Mouse (Mus musculus) kidney, adult 8-10 months (tissue): Measurements from ENCODE around the gene Ets1.

Experiments used
- DNase-seq, 2 experiments: peaks; one replicate each; pipeline ENCODE4 v3.0.0; 2022

The Ets1 gene

DNA sequence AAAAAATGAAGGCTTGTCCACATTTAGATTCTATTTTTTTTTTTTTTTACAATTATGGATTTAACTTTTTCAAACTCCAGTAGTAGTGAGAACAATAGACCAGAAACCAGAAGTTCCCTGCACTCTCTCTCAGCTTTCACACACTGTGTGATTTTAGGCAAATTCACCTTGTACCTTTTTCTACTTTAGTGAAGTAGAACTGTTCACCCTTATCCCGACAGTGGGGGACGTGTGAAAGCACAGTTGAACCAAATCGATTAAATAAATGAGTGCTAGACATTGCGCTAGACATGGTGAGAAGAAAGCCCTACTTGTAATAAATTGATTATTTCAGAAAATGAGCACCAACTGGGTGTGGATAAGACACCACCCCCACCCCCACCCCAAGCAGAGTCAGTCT is 104.0 kb downstream of the Ets1 start:
- no peak for DNase-seq

DNA sequence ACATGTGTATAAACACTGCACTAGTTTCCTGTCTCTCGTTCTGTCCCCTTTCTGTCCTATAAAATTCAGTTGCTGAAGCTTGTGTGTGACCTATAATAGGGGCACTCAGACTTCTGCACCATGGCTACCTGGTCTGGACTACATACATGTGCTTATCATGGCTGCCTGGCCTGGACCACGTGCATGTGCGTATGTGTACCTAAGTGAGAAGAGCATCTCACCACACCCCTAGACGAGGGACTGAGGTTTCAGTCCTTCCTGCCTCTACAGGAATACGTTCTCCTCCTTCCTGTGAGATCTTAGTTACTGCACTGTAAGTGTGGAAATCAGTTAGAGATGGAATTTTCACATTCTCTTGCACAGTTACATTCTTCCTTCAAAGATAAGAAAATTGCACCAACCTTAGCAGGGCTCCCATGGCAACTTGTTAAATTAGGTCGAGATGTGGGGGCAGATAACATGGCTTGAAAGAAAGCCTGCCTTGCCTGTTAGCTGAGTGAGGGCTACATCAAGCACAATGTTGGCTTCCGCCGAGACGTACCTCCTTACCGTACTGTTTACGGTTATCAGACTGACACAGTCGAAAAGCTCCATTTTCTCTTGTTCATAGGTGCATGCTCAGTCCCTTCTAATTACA is 104.8 kb downstream of the Ets1 start:
- DNase-seq: no peak

DNA sequence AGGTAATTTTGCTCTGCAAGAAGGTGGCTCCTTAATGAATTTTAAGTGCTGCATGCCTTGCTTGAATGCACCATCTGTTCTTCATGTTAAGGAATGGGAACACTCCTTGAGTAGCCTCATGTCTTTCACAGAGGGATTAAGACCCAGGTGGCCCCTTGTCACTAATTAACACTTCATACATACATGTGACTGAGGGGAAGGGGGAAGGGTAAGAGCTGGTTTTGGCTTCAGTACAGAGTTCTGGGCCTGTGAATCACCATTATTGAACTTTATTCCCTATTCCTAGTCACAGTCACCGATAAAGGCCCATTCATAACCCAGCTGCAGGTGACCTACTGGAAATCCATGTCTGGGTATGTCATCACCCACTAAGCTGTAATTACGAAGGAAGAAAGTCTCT is 105.7 kb downstream of the Ets1 start:
- no peak for DNase-seq

DNA sequence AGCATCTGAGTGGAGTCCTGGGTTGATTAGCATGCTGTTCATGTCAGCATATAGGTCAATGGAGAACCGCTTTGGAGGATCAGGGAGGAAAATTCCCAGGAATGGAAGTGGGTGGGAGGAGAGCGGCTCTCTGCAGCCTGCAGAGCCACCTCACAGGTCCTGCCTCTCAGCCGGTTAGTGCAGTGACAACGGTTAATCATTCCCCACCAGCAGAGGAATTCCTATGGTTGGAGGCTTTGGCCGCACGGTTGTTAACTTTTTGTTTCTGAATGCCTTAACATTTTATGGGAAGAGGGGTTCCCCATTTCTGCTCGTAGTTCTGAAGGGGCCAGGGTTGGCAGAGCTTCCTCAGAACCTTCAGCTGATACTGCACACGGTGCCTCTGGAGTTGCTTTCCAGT is 107.1 kb downstream of the Ets1 start:
- DNase-seq: peak; percentile 49 to 50

DNA sequence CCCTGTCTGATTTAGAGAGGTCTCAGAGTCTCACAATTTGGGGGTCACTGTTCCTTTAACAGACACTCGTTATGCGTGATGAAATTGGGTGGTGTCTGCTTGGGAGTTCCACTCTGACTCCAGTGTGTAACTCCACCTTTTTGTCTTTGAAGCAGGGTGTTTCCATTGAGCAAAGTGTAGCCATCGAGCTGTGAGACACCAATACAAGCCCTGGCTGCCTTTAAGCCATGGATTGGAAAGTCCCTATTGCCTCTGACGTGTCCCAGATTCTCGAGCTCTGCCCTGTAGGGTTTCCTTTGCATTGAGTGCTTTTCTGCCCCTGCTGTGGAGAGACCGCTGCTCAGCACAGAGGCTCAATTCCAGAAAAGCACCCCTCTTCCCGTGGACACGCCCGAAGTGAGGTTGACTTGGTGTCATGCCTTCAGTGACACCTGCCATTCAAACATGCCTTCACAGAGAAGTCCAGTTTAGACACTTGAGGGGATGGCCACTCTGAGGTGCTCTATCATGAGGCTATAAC is 107.7 kb downstream of the Ets1 start:
- DNase-seq: no peak

DNA sequence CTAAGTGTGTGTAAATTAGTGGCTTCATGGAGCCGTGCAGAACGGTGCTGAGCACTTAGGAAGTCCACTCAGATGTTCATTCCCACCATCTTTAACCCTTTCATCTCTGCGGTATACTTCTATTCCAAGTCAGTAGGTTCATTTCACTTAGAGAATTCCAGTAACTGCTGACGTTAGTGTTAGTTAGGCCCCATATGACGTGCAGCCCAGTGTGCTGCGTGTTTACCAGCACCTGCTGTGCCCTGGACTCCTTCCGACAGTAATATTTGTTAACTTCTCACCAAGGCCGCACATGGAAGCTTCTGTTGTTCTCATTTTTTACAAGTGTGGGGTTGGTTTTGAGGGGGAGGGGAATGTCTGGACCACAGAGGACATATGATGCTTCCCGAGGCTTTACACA is 108.3 kb downstream of the Ets1 start:
- no peak for DNase-seq

DNA sequence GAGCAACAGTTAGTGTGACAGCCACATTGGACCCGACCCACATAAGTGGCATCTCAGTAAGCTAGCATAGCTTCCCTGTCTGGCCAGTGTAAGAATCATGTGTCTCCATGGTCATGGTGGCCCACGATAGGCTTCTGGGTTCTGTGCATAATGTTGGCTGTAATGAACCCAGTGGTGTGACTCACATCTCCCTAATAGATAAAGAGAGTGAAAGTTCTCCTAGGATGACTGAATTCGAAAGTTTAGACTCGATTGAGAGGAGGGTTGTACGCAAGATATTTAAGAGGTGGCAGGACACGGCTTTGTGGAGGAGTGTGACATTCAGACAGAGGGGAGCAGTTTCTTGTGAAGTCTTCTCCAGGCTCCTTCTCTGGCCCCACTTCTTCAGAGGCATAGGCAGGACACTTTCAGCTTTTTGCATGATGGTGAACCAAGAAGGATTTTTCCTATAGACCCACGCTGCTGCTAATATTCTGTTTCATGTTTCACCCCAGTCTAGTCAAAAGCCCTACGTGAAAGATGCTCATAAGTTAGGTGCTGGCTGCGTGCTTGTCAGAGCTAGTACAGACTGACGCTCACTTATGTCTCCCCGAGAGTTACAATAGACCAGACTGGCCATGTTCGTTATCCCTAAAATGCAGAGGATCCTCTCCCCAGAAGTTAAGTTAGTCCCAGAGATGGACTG is 109.2 kb downstream of the Ets1 start:
- no peak for DNase-seq

DNA sequence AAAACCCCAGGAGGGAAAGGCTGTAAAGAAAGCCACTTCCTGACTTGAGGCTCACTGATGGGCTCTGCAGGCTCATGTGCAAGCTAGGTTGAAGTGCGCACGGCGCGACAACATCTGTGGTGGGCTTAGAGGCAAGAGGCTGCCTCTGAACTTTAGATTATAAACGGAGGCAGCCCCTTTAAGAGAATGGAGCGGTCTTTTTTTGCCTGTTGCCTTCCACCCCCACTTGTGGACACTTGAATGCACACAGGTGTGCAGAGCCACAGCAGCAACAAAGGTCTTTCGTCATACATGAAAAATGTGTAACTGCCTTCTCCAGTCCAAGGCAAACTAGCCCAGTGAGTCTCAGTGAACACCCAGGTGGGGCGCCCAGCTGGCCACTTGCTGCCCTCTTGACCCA is 110.0 kb downstream of the Ets1 start:
- DNase-seq: no peak

DNA sequence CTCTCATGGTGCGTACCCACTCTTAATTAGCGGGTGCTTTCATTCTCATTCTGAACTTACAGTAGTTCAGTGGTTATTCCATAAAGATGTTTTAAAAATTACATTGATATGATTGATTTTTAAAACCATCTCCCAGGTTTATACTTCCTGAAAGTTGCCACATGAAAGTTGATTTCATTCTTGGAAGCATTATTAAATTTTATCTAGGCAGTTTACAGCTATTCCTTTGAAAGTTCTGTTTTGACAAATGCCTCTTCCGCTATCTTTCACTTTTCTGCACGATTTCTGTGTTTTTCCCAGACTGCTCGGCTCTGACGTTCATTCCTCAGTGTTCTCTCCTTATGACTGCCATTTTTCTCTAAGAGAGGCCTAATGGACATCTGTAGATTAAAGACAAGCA is 110.6 kb downstream of the Ets1 start:
- no peak for DNase-seq

DNA sequence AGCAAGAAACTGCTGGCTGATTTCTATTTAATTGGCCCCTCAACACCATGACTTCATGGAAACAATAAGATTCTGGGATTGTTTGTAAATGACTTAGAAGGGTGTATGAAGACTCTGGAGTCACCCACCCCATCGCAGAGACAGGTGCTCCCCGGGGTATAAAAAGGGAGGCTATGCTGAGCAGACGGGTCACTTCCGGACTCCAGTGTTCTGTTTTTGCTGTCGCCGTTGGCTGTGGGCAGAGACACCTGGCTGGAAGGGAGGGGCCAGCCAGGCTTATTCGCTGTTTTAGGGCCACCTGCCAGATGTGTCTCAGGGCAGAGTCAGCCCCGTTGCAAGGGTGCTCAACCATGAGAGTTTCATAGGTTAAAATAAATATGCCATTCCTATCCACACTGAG is 111.6 kb downstream of the Ets1 start:
- DNase-seq: peak in 1 of 2 experiments; percentile 30

DNA sequence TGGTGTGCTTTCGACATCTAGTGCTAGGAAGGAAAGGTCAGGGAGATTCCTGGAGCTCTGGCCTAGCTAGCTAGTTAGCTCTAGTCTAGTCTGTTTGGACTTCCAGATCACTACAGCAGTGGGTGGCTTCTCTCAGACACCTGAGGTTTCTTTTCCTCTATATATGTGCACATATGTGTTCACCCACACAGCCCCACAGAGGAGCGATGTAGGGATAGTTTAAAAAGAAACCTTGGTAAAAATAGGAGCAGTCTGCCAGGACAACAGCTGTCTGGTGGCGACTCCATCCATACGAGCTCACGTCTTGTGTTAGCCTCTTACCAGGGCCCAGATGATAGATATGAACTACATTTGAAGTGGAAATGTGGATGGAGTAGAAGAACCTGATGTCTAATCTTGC is 112.5 kb downstream of the Ets1 start:
- DNase-seq: no peak

DNA sequence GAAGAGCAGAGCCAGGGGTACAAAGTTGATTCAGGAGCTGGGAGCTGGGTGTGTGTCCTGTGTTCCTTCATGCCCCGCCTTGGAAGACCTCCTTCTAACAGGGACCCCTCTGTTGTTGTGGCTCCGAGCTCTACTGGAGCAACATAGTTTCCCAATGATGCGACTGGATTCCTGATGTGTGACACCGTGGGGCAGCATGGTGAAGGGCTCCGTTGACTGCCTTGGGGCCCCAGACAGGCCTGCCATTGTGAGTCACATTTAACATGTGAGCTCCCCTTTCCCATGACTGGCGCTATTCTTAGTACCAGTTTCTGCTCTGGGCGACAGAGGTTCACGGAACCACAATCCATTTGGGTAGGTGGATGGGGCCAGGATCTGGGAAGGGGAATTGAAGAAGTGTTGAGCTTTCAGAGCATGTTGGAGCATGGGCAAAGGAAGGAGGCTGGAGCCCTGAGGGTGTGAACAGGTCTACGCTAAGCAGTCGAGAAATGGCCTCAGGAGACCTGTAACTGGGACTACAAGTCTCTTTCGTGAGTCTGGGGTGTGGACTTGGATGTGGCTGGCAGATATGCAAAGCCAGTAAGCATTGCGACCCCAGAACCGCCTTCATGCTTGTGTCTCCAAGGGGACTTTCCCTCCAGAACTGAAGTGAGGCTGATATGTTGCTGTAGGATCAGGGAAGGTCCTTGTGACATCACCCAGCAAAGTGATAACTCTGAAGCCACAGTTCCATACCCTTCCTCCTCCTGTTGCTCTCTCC is 113.9 kb downstream of the Ets1 start:
- no peak for DNase-seq

DNA sequence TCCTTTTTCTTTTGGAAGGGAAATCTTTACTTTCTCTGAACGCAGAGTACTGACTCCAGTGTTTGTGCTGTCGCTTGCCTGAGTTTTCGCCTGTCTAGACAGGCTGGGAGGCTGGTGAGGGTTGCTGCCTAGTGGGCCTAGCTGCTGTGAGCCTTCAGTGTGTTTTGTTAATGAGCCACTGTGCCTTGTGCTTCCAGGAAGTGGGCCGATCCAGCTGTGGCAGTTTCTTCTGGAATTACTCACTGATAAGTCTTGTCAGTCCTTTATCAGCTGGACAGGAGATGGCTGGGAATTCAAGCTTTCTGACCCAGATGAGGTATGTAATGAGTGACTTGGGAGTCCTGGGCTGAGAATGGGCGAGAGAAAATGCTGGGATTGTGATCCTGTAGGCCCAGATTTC is 116.6 kb downstream of the Ets1 start:
- DNase-seq: no peak

DNA sequence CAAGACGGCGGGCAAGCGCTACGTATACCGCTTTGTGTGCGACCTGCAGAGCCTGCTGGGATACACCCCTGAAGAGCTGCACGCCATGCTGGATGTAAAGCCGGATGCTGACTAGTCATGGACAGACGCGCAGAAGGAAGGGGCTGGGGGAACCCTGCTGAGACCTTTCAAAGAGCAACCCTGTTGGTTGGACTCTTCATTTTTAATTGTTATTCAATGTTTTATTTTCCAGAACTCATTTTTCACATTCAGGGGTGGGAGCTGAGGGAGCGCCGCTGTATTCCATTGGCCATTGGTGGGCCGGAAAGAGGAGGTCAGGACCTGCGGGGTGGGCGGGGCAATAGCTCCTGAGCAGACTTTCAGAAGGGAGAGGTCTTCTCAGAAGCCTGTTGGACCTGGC is 118.3 kb downstream of the Ets1 start:
- DNase-seq: no peak

DNA sequence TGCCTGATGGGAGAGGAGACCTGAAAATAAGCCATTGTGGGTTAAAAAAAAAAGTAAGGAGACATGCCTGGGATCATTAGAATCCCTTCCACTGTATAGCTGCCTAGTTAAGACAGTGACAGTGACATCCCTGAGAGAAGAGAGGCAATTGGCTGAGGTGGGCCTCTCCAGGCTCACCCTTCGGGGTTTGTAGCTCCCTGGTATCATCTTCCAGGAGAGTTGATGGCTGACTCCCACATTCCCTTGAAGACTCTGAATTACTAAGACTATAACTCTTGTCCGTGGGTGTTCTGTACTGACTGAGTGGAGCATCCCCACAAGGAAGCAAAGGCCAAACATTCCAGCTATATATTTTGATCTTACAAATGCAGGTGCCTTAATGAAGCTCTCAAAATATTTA is 120.0 kb downstream of the Ets1 start:
- DNase-seq: no peak

DNA sequence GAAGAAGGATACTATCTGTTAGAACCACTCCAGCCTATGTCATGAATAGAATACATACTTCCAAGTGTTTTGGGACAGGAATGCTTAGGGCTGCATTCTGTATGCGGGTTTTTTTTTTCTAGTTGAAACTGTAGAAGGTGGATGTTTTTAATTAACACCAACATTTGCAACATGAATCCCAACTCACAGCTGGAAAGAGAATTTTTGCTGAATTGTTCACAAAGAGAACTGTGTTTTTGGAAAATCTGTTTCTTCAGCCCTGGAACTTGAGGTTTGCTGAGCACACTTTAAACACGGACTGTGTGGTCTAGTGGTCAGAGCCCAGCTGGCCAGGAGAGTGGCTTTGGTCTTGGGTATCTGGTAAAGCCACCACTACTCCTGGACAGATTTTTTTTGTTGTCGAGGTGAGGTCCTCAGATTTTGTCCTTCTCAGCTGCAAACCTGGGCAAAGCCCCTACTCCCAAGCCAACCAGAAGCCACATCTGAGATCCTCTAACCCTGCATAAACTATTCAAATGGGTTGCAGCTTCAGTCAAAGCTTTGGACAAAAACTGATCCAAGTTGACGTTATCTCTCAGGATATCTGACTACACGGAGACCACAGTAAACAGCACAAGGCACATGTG is 122.4 kb downstream of the Ets1 start:
- DNase-seq: no peak

DNA sequence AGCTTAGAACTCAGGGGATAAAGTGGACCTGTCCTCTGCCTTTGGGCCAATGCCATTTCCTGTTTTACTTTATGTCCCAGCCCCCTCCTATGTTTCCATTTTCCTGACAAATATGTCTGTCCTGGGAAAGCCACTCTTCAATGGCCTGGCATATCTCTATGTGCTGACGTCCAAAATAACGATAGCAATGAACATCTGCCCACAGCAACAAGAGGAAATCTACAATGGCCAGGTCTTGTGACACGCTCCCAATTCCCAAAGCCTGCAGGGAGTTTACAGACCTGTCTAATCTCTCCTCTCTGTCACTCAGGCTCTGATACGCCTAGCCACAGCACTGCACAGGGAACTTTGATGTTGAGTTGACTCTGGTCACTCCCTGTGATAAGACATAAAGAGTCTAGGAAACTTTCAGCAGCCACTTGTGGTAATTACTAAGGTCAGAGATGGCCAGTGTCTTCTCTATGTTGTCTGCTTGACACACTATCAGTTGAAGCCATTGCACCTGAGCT is 124.7 kb downstream of the Ets1 start:
- DNase-seq: no peak

DNA sequence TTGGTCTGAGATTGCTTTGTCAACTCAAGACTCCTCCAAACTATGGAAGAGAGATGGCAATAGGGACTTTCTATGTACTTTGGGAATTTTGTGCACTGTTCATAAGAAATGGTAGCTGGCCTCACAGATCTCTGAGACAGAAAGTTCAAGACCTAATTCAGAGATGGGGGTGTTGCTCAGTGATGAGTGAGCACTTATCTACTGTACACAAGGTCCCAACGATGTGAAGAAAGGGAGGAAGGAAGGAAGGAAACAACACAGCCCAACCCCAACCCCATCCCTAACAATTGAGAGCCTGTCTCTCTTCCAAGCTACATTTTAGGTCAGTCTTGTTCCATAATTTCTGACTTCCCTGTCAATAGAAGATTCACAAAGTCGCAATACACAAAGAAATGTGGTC is 125.3 kb downstream of the Ets1 start:
- no peak for DNase-seq

DNA sequence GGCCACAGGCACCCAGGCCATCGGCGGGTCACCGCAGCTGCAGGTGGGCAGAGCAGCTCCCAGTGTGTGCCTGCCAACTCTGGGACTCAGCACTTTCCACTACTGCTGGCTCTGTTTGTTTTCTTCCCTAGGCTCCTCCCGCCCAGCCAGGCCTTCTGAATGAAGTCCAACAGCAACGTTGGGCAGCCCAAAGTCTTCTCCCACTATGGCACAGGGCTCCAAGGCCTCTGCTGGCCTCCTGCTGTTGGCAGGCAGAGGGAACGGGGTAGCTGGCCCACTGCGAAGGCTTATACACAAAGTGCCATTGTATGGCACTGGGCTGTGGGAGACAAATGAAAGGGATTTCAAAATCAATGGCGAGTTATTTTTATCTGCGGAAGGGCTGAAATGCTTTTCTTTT is 128.4 kb downstream of the Ets1 start:
- DNase-seq: no peak

DNA sequence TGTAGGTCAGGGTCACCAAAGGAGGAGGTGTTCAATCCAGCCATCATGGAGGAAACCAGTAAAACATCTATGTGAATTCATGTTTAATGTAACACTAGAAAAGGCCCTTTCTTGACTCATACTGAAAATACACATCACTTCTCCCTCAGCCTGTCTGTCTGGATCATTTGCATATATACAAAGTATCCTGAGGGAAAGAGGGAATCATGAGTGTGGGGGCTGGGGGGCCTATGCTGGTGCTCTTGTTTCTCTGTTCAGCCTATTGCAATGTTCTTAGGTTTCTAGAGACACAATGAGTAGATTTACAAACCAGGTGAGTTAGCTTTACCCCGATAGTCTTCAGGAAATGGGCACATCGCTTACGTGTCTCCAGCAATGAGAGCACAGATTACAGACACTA is 129.1 kb downstream of the Ets1 start:
- DNase-seq: no peak

DNA sequence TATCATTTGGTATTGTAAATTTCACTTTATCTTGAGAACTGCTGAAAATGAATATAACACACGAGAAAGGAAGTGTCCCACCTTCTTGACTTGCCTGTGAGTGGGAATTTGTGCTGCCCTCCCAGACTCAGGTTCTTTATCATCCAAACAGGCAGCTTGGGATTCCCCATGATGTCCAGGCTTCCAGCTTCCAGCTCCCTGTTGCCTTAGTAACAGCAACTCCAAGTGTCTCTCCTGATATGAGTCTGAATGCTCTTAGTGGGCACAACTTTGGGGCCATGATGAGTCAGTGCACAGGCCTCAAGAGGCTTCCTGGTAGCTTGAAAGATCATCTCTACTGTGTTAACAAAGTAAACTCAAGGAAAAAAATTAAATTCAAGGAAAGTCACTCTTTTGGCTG is 142.8 kb downstream of the Ets1 start:
- no peak for DNase-seq

DNA sequence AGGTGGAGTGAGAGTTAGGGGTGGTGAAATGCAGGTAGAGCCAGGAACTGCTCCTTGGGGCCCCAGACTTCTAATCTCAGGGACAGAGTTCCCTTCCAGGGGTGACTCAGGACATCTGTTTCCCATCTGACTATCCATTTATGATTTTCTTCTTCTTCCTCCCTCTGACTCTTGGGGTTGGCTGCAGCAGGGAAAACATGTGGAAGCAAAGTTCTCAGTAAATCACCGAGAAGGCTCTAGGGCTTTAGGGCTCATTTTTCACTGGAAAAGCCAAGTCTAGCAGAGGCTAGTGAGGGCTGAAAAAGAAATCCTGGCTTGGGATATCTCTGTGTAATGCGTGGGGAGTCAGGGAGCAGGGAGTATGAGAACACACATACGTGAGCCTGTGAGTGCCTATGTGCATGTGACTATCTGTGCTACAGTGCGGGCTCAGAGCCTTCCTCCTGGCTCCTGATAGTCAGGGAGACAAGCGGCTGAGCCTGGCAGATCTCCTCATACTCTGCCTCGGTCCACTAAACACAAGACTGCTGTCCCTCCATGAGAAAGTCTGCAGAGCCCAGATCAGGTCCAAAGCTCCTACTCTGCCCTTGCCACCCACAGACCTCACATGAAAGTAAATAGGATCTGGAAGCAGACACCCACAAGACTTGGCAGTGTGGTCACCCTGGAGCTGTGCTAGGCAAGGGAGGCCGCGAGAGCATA is 146.5 kb downstream of the Ets1 start:
- peak; percentile 18 to 32 for DNase-seq

DNA sequence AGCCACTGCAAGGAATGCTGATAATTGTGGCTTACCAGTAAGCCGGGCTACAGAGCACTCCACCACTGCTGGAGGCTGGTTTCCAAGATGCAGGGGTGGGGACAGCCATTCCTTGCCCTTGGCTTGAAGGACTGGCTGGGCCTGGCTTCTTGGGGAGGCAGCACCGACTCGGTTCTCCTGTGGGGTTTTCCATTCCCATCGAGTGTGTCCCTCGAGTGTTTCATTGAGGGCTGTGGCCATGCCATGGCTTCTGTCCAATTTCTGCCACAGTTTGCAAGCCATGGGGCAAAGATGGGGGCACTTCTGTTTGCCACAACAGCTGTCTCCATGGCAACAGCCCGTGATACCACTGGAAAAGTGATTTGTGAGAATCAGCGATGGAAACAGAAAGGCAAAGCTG is 151.1 kb downstream of the Ets1 start:
- DNase-seq: no peak
